Mouse (Mus musculus): ENCODE measurements around the gene Muc13.

- TF ChIP-seq CTCF (IDR thresholded peaks at IDR 0.05; ENCODE audit: low read depth): no peak
- no peak for TF ChIP-seq EP300 (IDR thresholded peaks at IDR 0.05; ENCODE audit: low read depth)
Observed at GRCm38 (mm10) chr16:33810002-33810401, 16.2 kb downstream of the Muc13 start.
